Mouse (Mus musculus) thymus, postnatal 4 days (tissue): ENCODE data around the gene E030018B13Rik.

Experiments
- DNase-seq: peaks from one replicate; pipeline ENCODE4 v3.0.0; 2021

The E030018B13Rik gene

GRCm38 (mm10) chr7:63938914-63939396 is 22.3 kb downstream of the E030018B13Rik start, which contains the start of gene Klf13:
Gene Klf13, minus strand, starts transcription at chr7:63938915.
- DNase-seq: peak; percentile 97

GRCm38 (mm10) chr7:63939397-63939951 is 22.8 kb downstream of the E030018B13Rik start:
- DNase-seq: peak; percentile 92

- DNase-seq: no peak
These were observed 23.7 kb downstream of the E030018B13Rik start for GRCm38 (mm10) chr7:63940321-63940720.

GRCm38 (mm10) chr7:63941050-63941449 is 24.4 kb downstream of the E030018B13Rik start:
- DNase-seq: no peak

DNA sequence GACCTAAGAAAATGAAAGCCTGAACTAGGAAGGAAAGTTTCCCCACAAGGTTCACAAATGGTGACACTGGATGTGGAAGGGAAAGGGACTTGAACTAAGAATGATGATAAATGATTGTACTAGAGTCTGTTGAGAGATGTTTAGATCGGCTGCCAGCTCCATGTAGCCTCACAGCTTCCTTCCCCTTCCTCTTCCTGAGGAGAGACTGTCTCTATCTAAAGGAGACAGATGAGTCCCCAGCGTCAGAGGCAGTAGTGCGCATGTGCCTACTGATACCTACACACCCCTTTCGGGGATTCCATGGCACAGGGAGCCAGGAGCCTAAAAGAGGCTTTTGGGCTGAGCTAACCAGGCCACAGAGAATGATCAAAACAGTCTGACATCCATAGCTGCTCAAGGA is 24.8 kb downstream of the E030018B13Rik start:
- DNase-seq: no peak

DNA sequence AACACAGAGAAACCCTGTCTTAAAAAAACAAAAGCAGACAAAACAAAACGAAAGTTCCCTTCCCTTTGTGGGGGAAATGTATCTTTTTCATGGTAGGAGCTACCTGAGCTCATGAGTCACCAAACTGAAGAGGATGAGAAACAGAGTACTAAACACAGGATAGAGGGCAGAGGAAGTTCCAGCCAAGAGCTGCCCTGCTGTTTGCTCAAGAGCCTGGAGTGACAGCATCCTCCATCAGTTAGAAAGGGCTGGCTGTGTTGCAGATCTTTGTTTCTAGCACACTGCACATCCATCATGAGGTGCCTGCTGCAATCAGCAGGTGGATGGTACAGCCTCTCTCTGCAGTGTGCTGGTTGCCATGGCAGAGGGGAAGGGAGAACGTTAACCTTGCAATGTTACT is 27.3 kb downstream of the E030018B13Rik start:
- DNase-seq: no peak

- DNase-seq: no peak
These were observed 31.1 kb downstream of the E030018B13Rik start for GRCm38 (mm10) chr7:63947514-63948487.

DNA sequence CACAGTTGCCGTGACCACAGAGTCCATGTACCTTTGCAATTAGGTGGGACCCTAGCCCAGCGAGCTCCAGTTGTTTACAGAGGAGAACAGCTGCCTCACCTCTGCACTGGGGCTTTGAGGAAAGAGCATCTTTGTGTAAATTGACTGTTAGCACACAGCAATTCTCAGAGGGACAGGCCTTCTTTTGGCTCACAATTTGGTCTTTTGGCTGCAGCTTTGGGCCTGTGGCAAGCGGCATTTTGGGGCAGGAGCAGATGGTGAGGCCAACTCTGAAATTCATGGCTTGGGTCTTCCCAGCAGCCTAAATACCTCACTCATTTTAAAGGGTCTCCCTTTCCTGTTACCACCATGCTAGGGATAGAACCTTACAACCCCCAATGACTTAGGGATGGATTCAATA is 32.5 kb downstream of the E030018B13Rik start:
- no peak for DNase-seq

DNA sequence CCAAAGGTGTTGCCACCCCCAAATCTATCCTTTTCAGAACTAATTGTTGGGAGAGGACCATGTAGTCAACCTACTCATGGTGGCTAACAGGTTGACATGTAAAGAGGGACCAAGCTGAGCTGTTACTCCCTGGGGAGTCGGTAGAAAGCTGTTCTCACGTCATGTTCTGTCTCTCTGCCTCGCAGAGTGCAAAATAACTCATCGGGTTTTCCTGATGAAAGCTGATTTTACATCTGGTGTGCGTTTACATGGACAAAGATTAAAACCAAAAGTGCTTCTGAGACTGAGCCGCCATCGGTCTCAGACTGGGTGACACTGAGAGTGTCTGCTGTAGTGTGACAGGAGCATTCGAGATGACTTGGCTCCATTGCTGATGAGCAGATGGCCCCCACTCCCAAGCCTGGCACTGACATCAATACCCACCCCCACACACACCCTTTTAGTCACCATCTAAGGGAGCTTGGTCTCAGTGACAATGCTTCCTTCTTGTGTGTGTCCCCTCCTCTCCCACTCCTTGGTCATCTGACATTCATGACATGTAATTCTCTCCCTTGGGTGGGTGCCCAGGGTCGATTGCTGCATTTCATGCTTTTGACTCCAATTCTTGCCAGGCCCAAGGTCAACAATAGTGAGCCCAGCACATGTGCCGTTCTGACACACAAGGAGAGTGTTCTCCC is 34.4 kb downstream of the E030018B13Rik start:
- no peak for DNase-seq

DNA sequence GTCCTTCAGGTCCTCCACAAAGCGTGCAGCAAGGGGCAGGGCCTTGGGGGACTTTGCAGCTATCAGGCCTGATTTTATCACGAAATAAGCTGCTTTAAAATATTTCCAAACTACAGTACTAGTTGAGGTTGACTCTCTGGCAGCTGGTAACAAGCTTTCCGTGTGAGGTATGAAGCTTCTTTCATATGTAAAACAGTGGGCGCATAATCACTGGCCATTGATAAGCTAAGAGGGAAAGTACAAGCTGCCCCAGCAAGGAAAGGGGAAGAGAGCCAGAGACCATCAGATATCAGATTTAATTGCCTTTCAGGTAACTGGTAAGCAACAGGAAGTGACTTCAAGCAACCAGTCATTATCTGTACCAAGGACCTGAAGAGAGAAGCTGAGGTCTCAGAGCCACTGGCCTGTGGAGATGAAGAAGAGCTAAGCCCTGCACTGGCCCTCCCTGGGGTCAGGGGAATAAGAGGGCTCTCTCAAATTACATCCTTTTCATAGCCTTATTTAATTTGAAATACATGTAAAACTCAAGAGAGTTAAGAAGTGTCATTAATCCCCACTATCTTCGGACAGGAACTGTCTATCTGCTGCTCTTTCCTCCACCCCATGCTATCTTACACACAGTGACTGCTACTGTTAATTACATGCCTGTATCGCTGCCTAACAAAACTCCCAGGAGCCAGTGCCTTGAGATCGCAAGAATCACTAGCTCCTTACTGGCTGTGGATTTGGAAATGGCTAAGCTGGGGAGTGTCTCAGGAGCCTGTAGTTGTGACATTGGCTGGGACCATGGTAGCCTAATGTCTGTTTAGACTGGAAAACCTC is 35.6 kb downstream of the E030018B13Rik start:
- DNase-seq: no peak

- DNase-seq: no peak
These were observed 38.8 kb downstream of the E030018B13Rik start for GRCm38 (mm10) chr7:63955440-63955839.

DNA sequence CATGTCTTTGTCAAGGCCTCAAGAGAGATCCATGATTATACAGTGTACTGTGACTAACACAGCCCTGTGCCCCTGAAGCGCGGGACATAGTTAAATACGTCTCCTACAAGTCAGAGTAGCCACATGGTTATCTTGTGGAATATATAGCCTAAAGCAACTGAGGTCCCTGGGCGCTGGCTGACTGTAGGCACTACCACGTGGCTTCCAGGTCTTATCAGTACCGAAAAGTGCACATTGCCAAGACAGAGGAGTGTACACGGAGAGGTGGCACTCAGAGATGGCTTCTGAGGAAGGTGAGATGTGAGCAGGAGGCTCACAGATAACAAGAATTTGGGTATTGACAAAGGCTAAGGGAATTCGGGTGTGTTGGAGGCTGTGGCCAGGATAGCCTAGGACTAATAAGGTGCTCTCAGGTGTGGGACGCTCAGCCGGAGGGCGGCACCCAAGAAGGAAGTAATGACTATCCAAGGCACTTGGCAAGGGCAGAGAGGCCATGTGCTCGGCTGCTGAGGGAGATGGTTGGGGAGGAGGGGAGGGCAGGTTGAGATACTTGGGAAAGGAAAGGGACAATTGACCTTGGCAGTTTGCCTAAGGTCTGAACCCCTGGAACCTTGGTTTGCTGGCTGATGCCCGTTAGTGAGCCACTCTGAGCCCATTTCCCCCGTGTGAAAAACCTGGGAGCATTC is 39.6 kb downstream of the E030018B13Rik start:
- DNase-seq: peak; percentile 12

DNA sequence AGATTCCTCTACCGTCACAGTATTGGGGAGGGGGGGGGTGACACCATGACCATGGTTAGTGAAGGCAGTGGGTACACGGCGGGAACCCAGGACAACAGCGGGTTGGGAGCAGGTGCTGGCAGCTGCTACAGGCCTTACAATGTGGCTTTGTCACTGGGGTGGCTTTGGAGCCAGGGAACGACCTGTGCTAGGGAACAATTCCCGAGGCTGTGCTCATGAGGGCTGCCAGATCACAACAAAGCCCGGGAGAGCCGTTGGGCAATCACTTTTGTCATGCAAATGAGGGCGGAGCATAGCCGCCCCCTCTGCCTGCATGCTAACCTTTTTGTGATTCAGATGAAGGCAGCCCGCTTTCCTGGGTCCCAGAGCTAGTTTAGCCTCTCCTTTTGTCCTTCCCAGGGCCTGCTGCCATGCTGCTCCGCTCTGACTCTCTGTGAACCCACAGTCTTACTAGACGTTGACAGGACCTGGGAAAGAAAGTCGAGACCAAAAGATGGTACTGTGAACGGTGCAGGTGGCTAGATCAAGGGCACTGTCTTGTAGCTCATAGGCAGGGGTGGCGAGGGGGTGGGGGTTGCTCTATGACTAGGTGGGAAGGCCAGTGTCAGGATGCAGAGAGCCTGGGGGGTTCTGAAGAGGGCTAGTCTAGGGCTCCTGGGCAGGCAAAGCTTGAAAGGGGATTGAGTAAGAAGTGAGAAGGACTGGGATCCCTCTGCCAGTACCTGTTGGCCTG is 40.5 kb downstream of the E030018B13Rik start:
- peak; percentile 63 for DNase-seq

- DNase-seq: peak; percentile 33
These were observed 41.4 kb downstream of the E030018B13Rik start for GRCm38 (mm10) chr7:63957872-63958640.

DNA sequence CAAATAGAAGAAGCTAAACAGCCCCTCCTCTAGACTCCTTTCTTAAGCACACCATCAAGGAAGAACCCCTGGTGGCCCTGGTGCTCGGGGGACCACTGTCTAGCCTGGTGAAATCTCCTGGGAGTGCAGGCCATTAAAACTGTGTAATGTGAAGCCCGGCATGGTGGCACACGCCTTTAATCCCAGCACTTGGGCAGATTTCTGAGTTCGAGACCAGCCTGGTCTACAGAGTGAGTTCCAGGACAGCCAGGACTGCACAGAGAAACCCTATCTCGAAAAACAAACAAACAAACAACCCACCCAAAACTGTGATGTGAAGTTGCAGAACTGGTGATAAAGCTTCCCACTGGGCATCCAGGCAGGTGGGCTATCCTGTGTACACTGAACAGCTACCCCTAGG is 47.0 kb downstream of the E030018B13Rik start:
- DNase-seq: no peak

GRCm38 (mm10) chr7:63964121-63964520 is 47.5 kb downstream of the E030018B13Rik start:
- peak; percentile 59 for DNase-seq

GRCm38 (mm10) chr7:63965135-63965534 is 48.5 kb downstream of the E030018B13Rik start:
- peak; percentile 56 for DNase-seq

GRCm38 (mm10) chr7:63965635-63966418 is 49.2 kb downstream of the E030018B13Rik start:
- peak; percentile 44 for DNase-seq

DNA sequence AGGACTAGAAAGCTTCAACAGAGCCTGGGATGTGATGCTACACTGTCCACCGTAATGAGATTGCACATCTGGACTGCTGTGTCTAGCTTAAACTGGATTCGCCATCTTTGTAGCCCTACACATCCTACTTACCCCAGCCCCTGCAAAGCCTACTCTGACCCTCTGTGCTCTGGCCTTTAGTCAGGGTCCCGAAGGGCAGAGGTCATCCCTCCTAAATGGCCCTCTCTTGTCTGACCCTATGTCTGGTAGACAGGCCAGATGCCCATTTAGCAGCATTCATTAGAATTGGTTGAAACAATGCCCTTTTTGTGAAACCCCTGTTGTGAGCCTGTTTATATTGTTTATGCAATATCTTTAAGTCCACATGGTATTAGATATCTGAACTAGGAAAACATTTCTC is 53.3 kb downstream of the E030018B13Rik start:
- no peak for DNase-seq
